Mouse (Mus musculus): ENCODE data around the gene Fsd2. TPM values are rescaled to one million over a fixed set of nuclear protein-coding genes. Genes with fewer than 3 reads are reported as not detected.
A peak's percentile ranks its signal among the peaks of the same experiment; 100 is the strongest.

Gene Fsd2
- 83.2 and 93.7 TPM in 2 replicates for total RNA-seq (2014; rRNA removed; ENCODE audit: low replicate concordance)
- polyA plus RNA-seq (2015; fragmentation: Nextera tagmentation; extraction: Ambion mirVana) = 95.1 and 99.0 TPM in 2 replicates

- peak within 1 kb of the TSS; percentile 97 for H3K27ac ChIP-seq (ENCODE audit: low read depth)
- no peaks in the 10 kb centered on the region for H3K9me3 ChIP-seq (replicated peaks; ENCODE audit: control insufficient read depth, low read length)
- peak within 1 kb of the TSS; percentile 34 for H3K4me3 ChIP-seq (ENCODE audit: low read depth, low read length)
- H3K4me1 ChIP-seq (ENCODE audit: control insufficient read depth, insufficient read depth) = peaks cover 21% of the 10 kb centered on the region
- H3K36me3 ChIP-seq (replicated peaks; ENCODE audit: control insufficient read depth, insufficient read depth, low read length) = no peaks in the 10 kb centered on the region
- TF ChIP-seq EP300 (IDR thresholded peaks at IDR 0.05; ENCODE audit: low read depth) = peak; percentile 97
- no peak for TF ChIP-seq CTCF (IDR thresholded peaks at IDR 0.05; ENCODE audit: low read depth)
- H3K27me3 ChIP-seq (ENCODE audit: control insufficient read depth, insufficient read depth, low read length) = no peaks in the 10 kb centered on the region
- H3K9ac ChIP-seq (replicated peaks; ENCODE audit: low read depth, low read length) = peak within 1 kb of the TSS; percentile 64
- ATAC-seq (ENCODE audit: insufficient read depth, low read depth) = peak; percentile 83
- WGBS = 34% methylated on average over 9 of the region's 9 CpGs
- H3K4me2 ChIP-seq (ENCODE audit: low read depth, low read length) = peak within 1 kb of the TSS; percentile 67
- DNase-seq (ENCODE audit: low spot score) = peak; percentile 93
Observed at GRCm38 (mm10) chr7:81566892-81567291, at the start of gene Fsd2. TSS of gene Fsd2 (minus strand) at chr7:81566944.

GRCm38 (mm10) chr7:81615031-81615430, 48.3 kb upstream of the Fsd2 start:
- TF ChIP-seq EP300 (IDR thresholded peaks at IDR 0.05; ENCODE audit: low read depth) = no peak
- no peak for TF ChIP-seq CTCF (IDR thresholded peaks at IDR 0.05; ENCODE audit: low read depth)
- no peaks in the 10 kb centered on the region for H3K27me3 ChIP-seq (ENCODE audit: control insufficient read depth, insufficient read depth, low read length)

DNA sequence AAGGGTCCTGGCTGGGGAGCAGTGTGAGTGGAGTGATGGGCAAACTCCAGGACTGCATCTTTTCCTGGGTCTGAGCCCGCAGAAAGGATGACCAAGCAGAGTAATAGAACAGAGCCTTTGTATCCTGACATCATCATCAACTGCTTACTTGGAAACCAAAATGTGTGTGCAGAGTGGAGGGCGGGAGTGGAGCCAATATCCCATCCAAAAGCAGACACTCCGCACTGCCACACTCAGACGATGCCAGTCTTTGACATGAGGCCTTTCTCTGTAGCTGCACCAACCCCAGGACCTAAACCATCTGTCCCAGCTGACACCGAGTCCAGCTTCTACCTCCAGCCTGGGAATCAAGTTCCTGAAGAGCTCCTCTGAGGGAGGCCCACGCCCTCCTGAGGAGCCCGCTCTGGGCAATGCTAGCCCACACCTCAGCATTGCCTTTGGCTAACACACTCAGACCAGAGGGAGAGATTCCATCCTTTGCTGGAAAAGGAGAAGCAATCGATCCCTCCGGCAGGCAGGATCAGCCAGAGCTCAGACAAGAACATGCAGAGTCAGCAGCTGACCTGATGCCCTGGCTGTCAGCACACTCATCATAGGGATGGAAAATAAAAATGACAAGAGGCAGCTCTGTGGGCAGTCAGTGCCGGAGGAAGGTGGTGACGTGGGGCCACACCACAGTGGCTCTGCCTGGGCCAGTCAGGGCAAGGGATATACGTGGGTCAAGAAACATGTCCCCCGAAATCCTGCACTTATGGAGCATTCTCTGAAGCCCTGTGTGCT, 46.3 kb upstream of the Fsd2 start:
- TF ChIP-seq CTCF (IDR thresholded peaks at IDR 0.05; ENCODE audit: low read depth) = no peak
- no peak for TF ChIP-seq EP300 (IDR thresholded peaks at IDR 0.05; ENCODE audit: low read depth)
- Histone ChIP-seq H3K9me3 (replicated peaks; ENCODE audit: control insufficient read depth, low read length) (no peaks in the 10 kb centered on the region), H3K27me3 (ENCODE audit: control insufficient read depth, insufficient read depth, low read length) (no peaks in the 10 kb centered on the region), H3K27ac (ENCODE audit: low read depth) (no peak overlapping the region), H3K4me1 (ENCODE audit: control insufficient read depth, insufficient read depth) (no peaks in the 10 kb centered on the region), H3K9ac (replicated peaks; ENCODE audit: low read depth, low read length) (no peak overlapping the region), H3K4me2 (ENCODE audit: low read depth, low read length) (no peak overlapping the region), H3K4me3 (ENCODE audit: low read depth, low read length) (no peak overlapping the region), H3K36me3 (replicated peaks; ENCODE audit: control insufficient read depth, insufficient read depth, low read length) (peaks cover 19% of the 10 kb centered on the region)
- ATAC-seq (ENCODE audit: insufficient read depth, low read depth) (no peak), DNase-seq (ENCODE audit: low spot score) (no peak)
- WGBS = 72% methylated on average over 13 of the region's 13 CpGs

More at GRCm38 (mm10) chr7:81615031-81615430, 48.3 kb upstream of the Fsd2 start:
- Histone ChIP-seq H3K4me2 (ENCODE audit: low read depth, low read length) (no peak overlapping the region), H3K9ac (replicated peaks; ENCODE audit: low read depth, low read length) (no peak overlapping the region), H3K4me1 (ENCODE audit: control insufficient read depth, insufficient read depth) (no peaks in the 10 kb centered on the region), H3K27ac (ENCODE audit: low read depth) (no peak overlapping the region), H3K9me3 (replicated peaks; ENCODE audit: control insufficient read depth, low read length) (no peaks in the 10 kb centered on the region), H3K4me3 (ENCODE audit: low read depth, low read length) (no peak overlapping the region), H3K36me3 (replicated peaks; ENCODE audit: control insufficient read depth, insufficient read depth, low read length) (peaks cover 19% of the 10 kb centered on the region)
- DNase-seq (ENCODE audit: low spot score) (no peak), ATAC-seq (ENCODE audit: insufficient read depth, low read depth) (no peak)
- 69% methylated on average over 9 of the region's 9 CpGs for WGBS

DNA sequence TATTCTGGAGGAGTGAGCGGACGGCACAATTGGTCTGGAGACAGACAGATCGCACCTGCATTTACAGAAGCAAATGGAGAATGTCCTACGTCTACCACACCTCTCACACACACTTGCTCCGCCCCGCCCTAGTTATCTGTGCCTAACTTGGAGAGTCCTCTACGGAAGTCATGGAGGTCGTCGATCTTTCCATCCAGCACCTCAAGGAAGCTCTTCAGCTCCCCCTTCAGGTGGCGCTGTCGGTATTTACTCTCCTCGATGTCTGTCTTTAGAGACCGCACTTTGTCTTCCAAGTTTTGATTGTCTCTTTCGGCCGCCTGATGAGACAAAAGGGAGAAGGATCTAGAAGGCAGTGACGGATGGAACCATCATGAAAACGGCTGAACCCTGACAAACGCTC, 43.4 kb upstream of the Fsd2 start:
- ATAC-seq (ENCODE audit: insufficient read depth, low read depth) (no peak), DNase-seq (ENCODE audit: low spot score) (peak; percentile 32)
- WGBS = 49% methylated on average over 18 of the region's 18 CpGs

DNA sequence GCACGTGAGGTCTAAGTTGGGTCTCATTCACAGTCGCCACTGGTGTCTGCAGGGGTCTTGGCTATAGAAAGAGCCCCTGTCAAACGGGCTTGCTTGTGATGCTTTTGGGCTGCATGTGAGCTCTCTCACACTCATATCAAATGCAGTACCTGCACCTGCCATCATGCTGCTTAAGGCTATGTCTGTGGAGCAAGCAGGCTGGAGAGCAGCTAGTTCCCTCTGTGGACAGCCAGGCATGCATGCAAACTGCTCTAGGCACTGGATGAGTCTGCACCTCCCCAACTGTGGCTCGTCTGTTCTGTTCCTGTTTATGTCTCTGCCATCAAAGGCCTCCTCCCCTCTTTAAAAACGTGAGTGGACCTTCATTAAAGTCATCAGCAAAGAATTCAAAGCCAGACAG, 39.7 kb upstream of the Fsd2 start:
- ATAC-seq (ENCODE audit: insufficient read depth, low read depth) (no peak), DNase-seq (ENCODE audit: low spot score) (no peak)
- Histone ChIP-seq H3K27me3 (ENCODE audit: control insufficient read depth, insufficient read depth, low read length) (no peaks in the 10 kb centered on the region), H3K27ac (ENCODE audit: low read depth) (no peak overlapping the region), H3K4me3 (ENCODE audit: low read depth, low read length) (no peak overlapping the region), H3K4me2 (ENCODE audit: low read depth, low read length) (no peak overlapping the region), H3K9me3 (replicated peaks; ENCODE audit: control insufficient read depth, low read length) (no peaks in the 10 kb centered on the region), H3K9ac (replicated peaks; ENCODE audit: low read depth, low read length) (no peak overlapping the region), H3K36me3 (replicated peaks; ENCODE audit: control insufficient read depth, insufficient read depth, low read length) (peaks cover 8% of the 10 kb centered on the region; the same call in 1 of the 2 replicates), H3K4me1 (ENCODE audit: control insufficient read depth, insufficient read depth) (no peaks in the 10 kb centered on the region)
- WGBS = 61% methylated on average over 5 of the region's 5 CpGs
- TF ChIP-seq EP300 (IDR thresholded peaks at IDR 0.05; ENCODE audit: low read depth) (no peak), CTCF (IDR thresholded peaks at IDR 0.05; ENCODE audit: low read depth) (no peak)

More for the DNA sequence above, 43.4 kb upstream of the Fsd2 start:
- Histone ChIP-seq H3K9me3 (replicated peaks; ENCODE audit: control insufficient read depth, low read length) (no peaks in the 10 kb centered on the region), H3K36me3 (replicated peaks; ENCODE audit: control insufficient read depth, insufficient read depth, low read length) (peaks cover 19% of the 10 kb centered on the region), H3K4me3 (ENCODE audit: low read depth, low read length) (no peak overlapping the region), H3K4me2 (ENCODE audit: low read depth, low read length) (no peak overlapping the region), H3K4me1 (ENCODE audit: control insufficient read depth, insufficient read depth) (no peaks in the 10 kb centered on the region), H3K9ac (replicated peaks; ENCODE audit: low read depth, low read length) (no peak overlapping the region), H3K27ac (ENCODE audit: low read depth) (no peak overlapping the region), H3K27me3 (ENCODE audit: control insufficient read depth, insufficient read depth, low read length) (no peaks in the 10 kb centered on the region)
- TF ChIP-seq CTCF (IDR thresholded peaks at IDR 0.05; ENCODE audit: low read depth) = peak; percentile 51
- TF ChIP-seq EP300 (IDR thresholded peaks at IDR 0.05; ENCODE audit: low read depth) = no peak
